Mouse (Mus musculus): ENCODE measurements around the gene Gm43302.
"Not testable (repeated sequence)": the region's sequence is repeated elsewhere in the genome, so short reads cannot be mapped to it uniquely, and the experiment has no call there.

Gm43302 gene

DNA sequence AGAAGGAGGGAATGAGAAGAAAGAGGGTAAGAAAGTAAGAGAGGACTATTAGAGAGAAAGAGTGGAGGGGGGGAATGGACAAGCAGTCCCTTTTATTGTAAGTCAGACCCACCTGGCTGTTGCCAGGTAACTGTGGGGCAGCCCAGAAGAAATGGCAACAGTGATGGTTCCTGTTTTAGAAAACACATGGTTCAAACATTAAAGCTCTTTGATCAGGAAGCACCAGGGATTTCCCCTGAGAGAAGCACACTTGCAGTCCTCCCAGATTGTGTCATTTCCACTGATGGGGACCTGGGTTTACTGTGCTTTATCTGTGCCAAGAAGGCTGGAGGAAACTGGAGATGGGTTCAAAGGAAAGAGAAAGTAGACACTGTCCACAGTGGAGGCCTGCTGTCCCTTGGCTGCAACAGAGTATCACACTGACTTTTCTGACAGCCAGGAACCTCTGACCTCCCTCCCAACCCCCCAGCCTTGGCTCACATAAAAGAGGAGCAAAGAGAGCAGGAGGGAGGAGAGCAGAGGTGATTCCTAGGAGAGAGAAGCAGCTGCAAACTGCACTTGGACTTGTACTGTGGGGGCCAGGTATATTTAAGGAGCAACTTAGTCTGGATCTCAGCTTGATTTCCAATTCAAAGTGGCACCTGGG is 95.5 kb downstream of the Gm43302 start:
- DNase-seq = not testable (repeated sequence)

DNA sequence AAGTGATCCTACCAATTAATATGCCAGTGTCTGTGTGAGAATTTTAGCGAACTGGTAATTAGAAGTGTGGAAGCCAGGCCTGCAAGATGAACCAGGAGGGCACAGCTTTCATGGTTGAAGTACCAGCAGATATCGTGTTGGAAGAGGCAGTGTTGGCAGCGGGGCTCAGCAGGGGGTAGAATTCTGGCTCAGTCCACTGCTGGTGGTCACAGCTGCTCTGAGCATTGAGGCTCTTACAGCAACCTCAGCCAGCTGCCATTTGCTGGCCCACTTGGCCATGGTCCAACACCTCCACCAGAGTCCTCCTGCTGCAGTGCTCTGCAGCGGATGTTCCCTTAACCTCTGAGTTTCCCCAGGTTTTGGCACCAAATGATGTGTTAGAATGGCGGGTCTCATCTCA is 97.2 kb downstream of the Gm43302 start:
- DNase-seq = not testable (repeated sequence)

DNA sequence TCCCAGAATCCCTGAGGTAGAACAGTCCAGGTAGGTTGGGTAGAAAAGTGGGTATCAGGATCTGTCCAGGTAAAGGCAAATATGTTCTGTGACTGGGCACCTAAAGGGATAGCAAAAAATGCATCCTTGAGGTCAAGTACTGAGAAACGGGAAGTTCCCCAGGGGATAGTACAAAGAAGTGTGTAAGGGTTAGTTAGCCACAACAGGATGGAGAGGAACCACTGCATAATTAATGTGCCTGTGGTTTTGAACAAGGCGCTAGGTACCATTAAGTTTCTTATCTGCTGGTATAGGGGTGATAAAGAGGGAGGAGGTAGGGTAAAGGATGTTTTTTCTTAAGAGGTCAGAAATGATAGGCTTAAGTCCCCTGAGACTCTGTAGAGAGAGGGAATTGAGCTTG is 101.0 kb downstream of the Gm43302 start:
- not testable (repeated sequence) for DNase-seq

DNA sequence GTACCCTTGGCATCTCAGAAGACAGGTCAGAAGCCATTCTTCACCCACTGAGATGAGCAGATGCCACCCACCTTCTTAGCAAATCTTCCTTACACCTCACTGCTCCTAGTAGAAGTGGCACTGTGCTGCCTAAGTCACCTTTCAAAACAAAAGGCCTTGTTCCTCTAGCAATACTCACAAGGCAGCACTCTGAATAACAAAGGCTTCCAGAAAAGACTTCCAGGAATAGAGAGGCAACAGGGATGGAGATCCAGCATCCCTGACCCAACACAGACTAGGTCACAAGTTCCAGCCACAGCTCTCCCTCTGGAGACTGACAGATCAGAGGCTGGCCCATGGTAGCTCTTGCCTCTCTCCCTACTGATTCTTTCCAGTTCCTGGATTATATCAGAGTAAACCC is 112.0 kb downstream of the Gm43302 start:
- DNase-seq = no peak

All from layer of hippocampus, adult 9-11 months (tissue).